Mouse (Mus musculus) midbrain, embryonic 13.5 days (tissue): ENCODE results near the gene Hist1h3e. TPM values are rescaled to one million over a fixed set of nuclear protein-coding genes. Genes with fewer than 3 reads are reported as not detected.
"Not testable (repeated sequence)": the region's sequence is repeated elsewhere in the genome, so short reads cannot be mapped to it uniquely, and the experiment has no call there.

ENCODE experiments used
- ATAC-seq: fragments of 200-750 bp; cut with Nextera tagmentation; 2 replicates; pipeline ENCODE4 v1.8.0; 2017; ENCODE audit warnings: mild to moderate bottlenecking, moderate TSS enrichment, moderate library complexity
- H3K27ac ChIP-seq: fragments of 300-500 bp; sonication (generic); 2 replicates; pipeline ENCODE4 v1.5.1; 2015; ENCODE audit warnings: inconsistent platforms, mild to moderate bottlenecking, moderate library complexity
- H3K27me3 ChIP-seq: fragments of 300-500 bp; sonication (generic); 2 replicates; pipeline ENCODE4 v1.6.1; 2015; ENCODE audit warnings: mild to moderate bottlenecking, inconsistent platforms
- H3K36me3 ChIP-seq: fragments of 300-500 bp; sonication (generic); 2 replicates; pipeline ENCODE4 v1.6.1; 2015; ENCODE audit warnings: mild to moderate bottlenecking, inconsistent platforms
- H3K4me1 ChIP-seq: fragments of 300-500 bp; sonication (generic); replicated peaks from 2 replicates; pipeline ENCODE4 v1.6.1; 2015; ENCODE audit warnings: inconsistent platforms
- H3K4me2 ChIP-seq: fragments of 300-500 bp; sonication (generic); replicated peaks from 2 replicates; pipeline ENCODE4 v1.6.1; 2015; ENCODE audit warnings: moderate library complexity, mild to moderate bottlenecking, inconsistent platforms
- H3K4me3 ChIP-seq: fragments of 300-500 bp; sonication (generic); replicated peaks from 2 replicates; pipeline ENCODE4 v1.5.1; 2015; ENCODE audit warnings: mild to moderate bottlenecking, inconsistent platforms
- H3K9ac ChIP-seq: fragments of 300-500 bp; sonication (generic); replicated peaks from 2 replicates; pipeline ENCODE4 v1.6.1; 2015; ENCODE audit warnings: mild to moderate bottlenecking, inconsistent platforms
- H3K9me3 ChIP-seq: fragments of 300-500 bp; sonication (generic); 2 replicates; pipeline ENCODE4 v1.6.1; 2016; ENCODE audit warnings: mild to moderate bottlenecking, inconsistent platforms
- WGBS: fragments of 180-500 bp; shearing (Covaris S2); methylation state at CpG from one replicate; pipeline ENCODE4 v1.1.7; 2015; 5-methylcytosine and 5-hydroxymethylcytosine counted together
- polyA plus RNA-seq: library from polyadenylated mRNA; unstranded; fragments of >200 nt; fragmentation: Nextera tagmentation; extraction: Ambion mirVana; gene quantifications from 2 replicates; pipeline ENCODE4 v1.2.1, GENCODE M21; 2015

Hist1h3e gene
- polyA plus RNA-seq, 1 experiment from 2014 or later: 3.1 TPM

- no peaks in the 10 kb centered on the region for H3K27me3 ChIP-seq
- no peak overlapping the region for H3K4me3 ChIP-seq
- no peak overlapping the region for H3K9ac ChIP-seq
- no peak overlapping the region for H3K27ac ChIP-seq
- no peaks in the 10 kb centered on the region for H3K36me3 ChIP-seq
- ATAC-seq: no peak
- H3K4me1 ChIP-seq: peaks cover 43% of the 10 kb centered on the region
- H3K4me2 ChIP-seq: no peak overlapping the region
- no peaks in the 10 kb centered on the region for H3K9me3 ChIP-seq
- 96% methylated on average over 1 of the region's 1 CpGs for WGBS
Measured at GRCm38 (mm10) chr13:23577835-23578234, 15.7 kb upstream of the Hist1h3e start.

- Histone ChIP-seq H3K4me2 (peak overlapping the region; percentile 75), H3K36me3 (no peaks in the 10 kb centered on the region), H3K27me3 (no peaks in the 10 kb centered on the region), H3K4me1 (peaks cover 43% of the 10 kb centered on the region), H3K27ac (peak overlapping the region; percentile 80; the same call in 1 of the 2 replicates), H3K9ac (peak overlapping the region; percentile 74), H3K4me3 (peak overlapping the region; percentile 46), H3K9me3 (no peaks in the 10 kb centered on the region)
- WGBS: 50% methylated on average over 6 of the region's 6 CpGs
- ATAC-seq: no peak
Measured at GRCm38 (mm10) chr13:23576906-23577639, 14.9 kb upstream of the Hist1h3e start.

GRCm38 (mm10) chr13:23576351-23576881, 14.2 kb upstream of the Hist1h3e start:
- Histone ChIP-seq H3K36me3 (no peaks in the 10 kb centered on the region), H3K9me3 (no peaks in the 10 kb centered on the region), H3K9ac (peak overlapping the region; percentile 74)

GRCm38 (mm10) chr13:23575864-23576313, 13.7 kb upstream of the Hist1h3e start:
- ATAC-seq, H3K27me3 ChIP-seq, H3K36me3 ChIP-seq, H3K9me3 ChIP-seq: not testable (repeated sequence)
- peak overlapping the region; percentile 46 for H3K4me3 ChIP-seq
- peak overlapping the region; percentile 80 for H3K27ac ChIP-seq
- H3K4me1 ChIP-seq: peaks cover 39% of the 10 kb centered on the region
- H3K9ac ChIP-seq: peak overlapping the region; percentile 74
- H3K4me2 ChIP-seq: peak overlapping the region; percentile 75
- under 1% methylated on average over 15 of the region's 40 CpGs for WGBS

More at GRCm38 (mm10) chr13:23576351-23576881, 14.2 kb upstream of the Hist1h3e start:
- peak overlapping the region; percentile 80 for H3K27ac ChIP-seq
- H3K4me3 ChIP-seq: peak overlapping the region; percentile 46
- ATAC-seq: no peak
- H3K27me3 ChIP-seq: no peaks in the 10 kb centered on the region
- peak overlapping the region; percentile 75 for H3K4me2 ChIP-seq
- peaks cover 41% of the 10 kb centered on the region for H3K4me1 ChIP-seq
- WGBS: 3% methylated on average over 7 of the region's 7 CpGs

GRCm38 (mm10) chr13:23575271-23575851, 13.2 kb upstream of the Hist1h3e start, which contains the start of gene Hist1h3d:
TSS of gene Hist1h3d (plus strand) at chr13:23575763.
- Histone ChIP-seq H3K4me1 (peaks cover 37% of the 10 kb centered on the region), H3K4me3 (peak within 1 kb of the TSS; percentile 46), H3K9me3 (no peaks in the 10 kb centered on the region), H3K36me3 (no peaks in the 10 kb centered on the region), H3K4me2 (peak within 1 kb of the TSS; percentile 75), H3K27ac (peak within 1 kb of the TSS; percentile 85), H3K9ac (peak within 1 kb of the TSS; percentile 74), H3K27me3 (no peaks in the 10 kb centered on the region)
- under 1% methylated on average over 18 of the region's 18 CpGs for WGBS
- ATAC-seq: peak; percentile 61

- peak overlapping the region; percentile 57 for H3K4me2 ChIP-seq
- ATAC-seq, H3K9me3 ChIP-seq, H3K27me3 ChIP-seq, H3K36me3 ChIP-seq: not testable (repeated sequence)
- H3K9ac ChIP-seq: 0 out of 2 replicates have a peak overlapping the region, but pooled peaks have one; percentile 46
- under 1% methylated on average over 8 of the region's 39 CpGs for WGBS
- H3K4me1 ChIP-seq: peaks cover 42% of the 10 kb centered on the region
- H3K27ac ChIP-seq: peak overlapping the region; percentile 85
- H3K4me3 ChIP-seq: peak overlapping the region; percentile 46
Measured at GRCm38 (mm10) chr13:23574546-23575170, 12.5 kb upstream of the Hist1h3e start.

GRCm38 (mm10) chr13:23573898-23574524, 11.8 kb upstream of the Hist1h3e start, which contains the start of the genes Hist1h2bf and Hist1h2ad:
TSS of gene Hist1h2bf (minus strand) at chr13:23574196.
TSS of gene Hist1h2ad (plus strand) at chr13:23574381.
- WGBS: under 1% methylated on average over 34 of the region's 42 CpGs
- Histone ChIP-seq H3K4me3 (peak within 1 kb of the TSS; percentile 46), H3K4me2 (peak within 1 kb of the TSS; percentile 75), H3K27ac (peak within 1 kb of the TSS; percentile 85), H3K4me1 (peaks cover 45% of the 10 kb centered on the region), H3K9ac (peak within 1 kb of the TSS; percentile 59)
- H3K9me3 ChIP-seq, H3K36me3 ChIP-seq, H3K27me3 ChIP-seq: not testable (repeated sequence)
- peak; percentile 91 for ATAC-seq

- H3K9ac ChIP-seq: peak overlapping the region; percentile 59
- peak overlapping the region; percentile 75 for H3K4me2 ChIP-seq
- 13% methylated on average over 18 of the region's 20 CpGs for WGBS
- H3K9me3 ChIP-seq, ATAC-seq, H3K27me3 ChIP-seq, H3K36me3 ChIP-seq: not testable (repeated sequence)
- H3K27ac ChIP-seq: peak overlapping the region; percentile 96
- peak overlapping the region; percentile 29 for H3K4me3 ChIP-seq
- H3K4me1 ChIP-seq: peaks cover 45% of the 10 kb centered on the region
Measured at GRCm38 (mm10) chr13:23573034-23573897, 11.1 kb upstream of the Hist1h3e start.

- peak overlapping the region; percentile 51 for H3K4me3 ChIP-seq
- H3K4me2 ChIP-seq: peak overlapping the region; percentile 75
- 45% methylated on average over 2 of the region's 2 CpGs for WGBS
- H3K9me3 ChIP-seq: no peaks in the 10 kb centered on the region
- no peak for ATAC-seq
- peak overlapping the region; percentile 76; the same call in 1 of the 2 replicates for H3K9ac ChIP-seq
- no peaks in the 10 kb centered on the region for H3K27me3 ChIP-seq
- H3K27ac ChIP-seq: peak overlapping the region; percentile 96
- H3K36me3 ChIP-seq: no peaks in the 10 kb centered on the region
- H3K4me1 ChIP-seq: peaks cover 45% of the 10 kb centered on the region
Measured at GRCm38 (mm10) chr13:23572218-23573033, 10.3 kb upstream of the Hist1h3e start.

- Histone ChIP-seq H3K27ac (peak overlapping the region; percentile 96), H3K4me1 (peaks cover 37% of the 10 kb centered on the region), H3K4me2 (peak overlapping the region; percentile 75), H3K9ac (peak overlapping the region; percentile 76), H3K4me3 (peak overlapping the region; percentile 51)
- H3K27me3 ChIP-seq, H3K36me3 ChIP-seq, ATAC-seq, H3K9me3 ChIP-seq: not testable (repeated sequence)
- under 1% methylated on average over 16 of the region's 34 CpGs for WGBS
Measured at GRCm38 (mm10) chr13:23571504-23572217, 9.5 kb upstream of the Hist1h3e start.
